ENCODE assay signal across 9 mouse cellular contexts in the genomic region with DNA sequence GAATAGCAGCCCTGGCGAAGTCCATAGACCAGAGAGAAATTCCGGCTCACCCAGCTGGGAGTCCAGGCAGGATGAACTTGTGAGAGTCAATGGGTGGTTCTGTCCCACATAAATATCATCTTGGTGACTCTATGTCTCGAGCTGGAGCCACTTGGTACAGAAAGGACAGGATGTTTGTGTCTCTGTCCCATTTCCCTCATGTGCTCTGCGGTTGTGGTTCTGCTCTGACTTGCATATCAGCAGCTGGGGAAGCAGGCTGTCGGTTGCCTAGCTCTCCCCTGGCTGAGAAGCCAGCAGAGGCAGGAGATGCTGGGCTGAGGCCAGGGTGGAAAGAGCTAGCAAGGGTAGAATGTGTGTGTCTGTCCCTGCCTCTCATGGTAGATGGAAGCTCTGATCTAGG. TPM values are rescaled to one million over a fixed set of nuclear protein-coding genes. Genes with fewer than 3 reads are reported as not detected.
DNase-seq lines count a peak whose midpoint lies in the region; ATAC-seq lines count a peak whose summit lies in the region.
"Had no signal": no experiment of that assay in that cellular context is flagged by ENCODE, and none has a peak within 500 bp of the region (broad histone marks: within the 10 kb centered on the region; RNA-seq: fewer than 3 reads in every experiment).

A gene (minus strand): TSS at position 156 of the 400 bp plus-strand sequence.

- ATAC-seq in embryonic facial prominence, embryonic 11.5 days (replicated peaks; ENCODE audit: insufficient number of reproducible peaks, low FRiP score, low TSS enrichment, low read depth): no peak
- peak; percentile 51; the same call in 1 of the 2 replicates for ATAC-seq in monocyte, adult 5-6 weeks (replicated peaks; ENCODE audit: insufficient number of reproducible peaks, low FRiP score, low TSS enrichment, poor library complexity, severe bottlenecking)

- 81% methylated on average over 5 of the region's 5 CpGs for WGBS in embryonic facial prominence, embryonic 11.5 days
- 78% methylated on average over 5 of the region's 5 CpGs for WGBS in embryonic facial prominence, embryonic 10.5 days

- H3K4me3 ChIP-seq in embryonic facial prominence, embryonic 11.5 days (ENCODE audit: low read depth, low read length): no peak within 1 kb of the TSS
- no peak within 1 kb of the TSS for H3K4me3 ChIP-seq in embryonic facial prominence, embryonic 10.5 days

- H3K27ac ChIP-seq in embryonic facial prominence, embryonic 11.5 days (replicated peaks; ENCODE audit: low read depth, low read length): 0 out of 2 replicates have a peak within 1 kb of the TSS, but pooled peaks have one; percentile 8
- no peak within 1 kb of the TSS for H3K27ac ChIP-seq in embryonic facial prominence, embryonic 10.5 days (replicated peaks)

- intact Hi-C loops in left cerebral cortex, postnatal 4 days (cut with DNase I): no loop called here

- no peak within 1 kb of the TSS; the same call in 1 of the 2 replicates for H3K4me2 ChIP-seq in embryonic facial prominence, embryonic 11.5 days (ENCODE audit: low read depth, low read length)

- peaks cover 12% of the 10 kb centered on the region for H3K4me1 ChIP-seq in embryonic facial prominence, embryonic 11.5 days (ENCODE audit: control insufficient read depth, insufficient read depth, low read length)
- H3K4me1 ChIP-seq in embryonic facial prominence, embryonic 10.5 days: peaks cover 68% of the 10 kb centered on the region

- peaks cover 8% of the 10 kb centered on the region for H3K27me3 ChIP-seq in embryonic facial prominence, embryonic 11.5 days (ENCODE audit: control insufficient read depth, insufficient read depth, low read length)
- H3K27me3 ChIP-seq in embryonic facial prominence, embryonic 10.5 days (replicated peaks; ENCODE audit: low read depth, poor library complexity, severe bottlenecking): peaks cover 39% of the 10 kb centered on the region

- DNase-seq in embryonic facial prominence, embryonic 11.5 days (ENCODE audit: low spot score): no peak
- no peak for DNase-seq in embryonic facial prominence, embryonic 10.5 days (ENCODE audit: low spot score)
- peak; percentile 82 for DNase-seq in CD4-positive, CD25-positive, alpha-beta regulatory T cell, adult 2 months (ENCODE audit: low read depth, low spot score)
- DNase-seq in induced T-regulatory cell, adult 2 months (ENCODE audit: low read depth): peak; percentile 84
- no peak for DNase-seq in cerebellum, postnatal 10 days
- DNase-seq in retina, postnatal 1 day: no peak
- no peak for DNase-seq in left cerebral cortex, postnatal 4 days

- no peaks in the 10 kb centered on the region for H3K36me3 ChIP-seq in embryonic facial prominence, embryonic 11.5 days (replicated peaks; ENCODE audit: control insufficient read depth, insufficient read depth, low read depth, low read length)
- H3K36me3 ChIP-seq in embryonic facial prominence, embryonic 10.5 days (replicated peaks): no peaks in the 10 kb centered on the region

- H3K9me3 ChIP-seq in embryonic facial prominence, embryonic 11.5 days (replicated peaks; ENCODE audit: control insufficient read depth, low read length): no peaks in the 10 kb centered on the region
- H3K9me3 ChIP-seq in embryonic facial prominence, embryonic 10.5 days: no peaks in the 10 kb centered on the region

- H3K9ac ChIP-seq in embryonic facial prominence, embryonic 11.5 days (replicated peaks; ENCODE audit: low read length): no peak within 1 kb of the TSS

RNA-seq across cellular contexts. Expression of the gene that starts here (rescaled TPM):
- polyA plus RNA-seq in embryonic facial prominence, embryonic 11.5 days (2014; fragmentation: Nextera tagmentation; extraction: Ambion mirVana): 0.14 TPM in 1 of 2 replicates, not detected in the other
- 0.11 TPM in 2 replicates for polyA plus RNA-seq in embryonic facial prominence, embryonic 10.5 days (2016; fragmentation: Nextera tagmentation; extraction: Ambion mirVana)
- not detected in 3 replicates for total RNA-seq in monocyte, adult 5-6 weeks (2017)
- total RNA-seq in left cerebral cortex, postnatal 4 days (2021): not detected
- polyA plus RNA-seq: heart, embryonic 14.5 days had no signal

Comparison
In these comparisons a context has a peak if more than half of its experiments do, and no peak if none do; other contexts are left out.
1. Peak in ATAC-seq in monocyte, adult 5-6 weeks; RNA of the gene not detected or under 1 TPM.
2. DNase-seq: peak in CD4-positive, CD25-positive, alpha-beta regulatory T cell, adult 2 months (single experiment) and induced T-regulatory cell, adult 2 months (single experiment); none in embryonic facial prominence, embryonic 11.5 days (single experiment), embryonic facial prominence, embryonic 10.5 days (single experiment), cerebellum, postnatal 10 days (0 of 2), retina, postnatal 1 day (single experiment) and left cerebral cortex, postnatal 4 days (single experiment).